Mouse (Mus musculus): ENCODE results near the gene 1810013L24Rik. TPM values are rescaled to one million over a fixed set of nuclear protein-coding genes. Genes with fewer than 3 reads are reported as not detected.

The 1810013L24Rik gene
- total and polyA plus RNA-seq, 3 experiments: 27.1 to 47.7 (median 30.0) TPM

- TF ChIP-seq ELF1 (IDR thresholded peaks at IDR 0.05; ENCODE audit: low read depth, low read length) (no peak), TBP (conservative IDR thresholded peaks at IDR 0.05; ENCODE audit: low read depth, low read length) (no peak), ZKSCAN1 (IDR thresholded peaks at IDR 0.05; ENCODE audit: borderline replicate concordance, low read depth, low read length) (no peak), ETS1 (conservative IDR thresholded peaks at IDR 0.05; ENCODE audit: low read depth, low read length) (no peak), ZNF384 (IDR thresholded peaks at IDR 0.05; ENCODE audit: low read depth, low read length) (no peak), ZC3H11A (IDR thresholded peaks at IDR 0.05; ENCODE audit: low read depth, low read length) (no peak), NRF1 (IDR thresholded peaks at IDR 0.05; ENCODE audit: low read depth, low read length) (no peak), HCFC1 (IDR thresholded peaks at IDR 0.05; ENCODE audit: low read depth, low read length) (no peak), JUND (conservative IDR thresholded peaks at IDR 0.05; ENCODE audit: low read depth, low read length) (no peak), ZMIZ1 (IDR thresholded peaks at IDR 0.05; ENCODE audit: low read depth, low read length) (no peak), IRF4 (IDR thresholded peaks at IDR 0.05; ENCODE audit: low read depth, low read length) (no peak), MAZ (IDR thresholded peaks at IDR 0.05; ENCODE audit: low read depth, low read length) (no peak), RAD21 (IDR thresholded peaks at IDR 0.05; ENCODE audit: low read depth, low read length) (no peak), POLR2AphosphoS2 (IDR thresholded peaks at IDR 0.05; ENCODE audit: low read depth, low read length) (no peak), MAFK (IDR thresholded peaks at IDR 0.05; ENCODE audit: insufficient replicate concordance, low read length) (no peak)
- no peaks in the 10 kb centered on the region for H3K36me3 ChIP-seq (replicated peaks in 1 of 2; ENCODE audit: control insufficient read depth in 1 of 2, insufficient read depth in 1 of 2, low read length in 1 of 2)
- dilution Hi-C loops (cut with MboI; ENCODE audit: extremely low pct_ligation_motif_present, extremely low pct_unique_long_range_greater_than_20kb, low sequenced_read_pairs): no loop called here
- H3K27ac ChIP-seq (ENCODE audit: insufficient read depth, low read depth): no peak overlapping the region
- no peaks in the 10 kb centered on the region for H3K79me2 ChIP-seq (replicated peaks; ENCODE audit: control insufficient read depth, extremely low read depth, insufficient read depth, poor library complexity, severe bottlenecking)
- H3K4me1 ChIP-seq (ENCODE audit: control insufficient read depth in 1 of 2, insufficient read depth in 2 of 2): peaks cover 0 to 13% of the 10 kb centered on the region in 2 experiments; a peak in 2 of 4 replicates
- H3K4me2 ChIP-seq (ENCODE audit: insufficient read depth, low read depth, poor library complexity, severe bottlenecking): no peak overlapping the region
- DNase-seq (ENCODE audit: extremely low read depth): no peak
- no peak overlapping the region for H3K4me3 ChIP-seq (replicated peaks in 1 of 3; ENCODE audit: low read depth in 2 of 3, low read length in 2 of 3, poor library complexity in 1 of 3)
- H3K9ac ChIP-seq (ENCODE audit: insufficient read depth, low read depth): no peak overlapping the region
- no peaks in the 10 kb centered on the region for H3K27me3 ChIP-seq (replicated peaks)
- H3K9me3 ChIP-seq (replicated peaks; ENCODE audit: low read length): no peaks in the 10 kb centered on the region
- in situ Hi-C loops (cut with MboI; ENCODE audit: low pct_ligation_motif_present, low pct_unique_long_range_greater_than_20kb, low sequenced_read_pairs): no loop called here
Observed at GRCm38 (mm10) chr16:8817872-8818271, 12.0 kb upstream of the 1810013L24Rik start.

DNA sequence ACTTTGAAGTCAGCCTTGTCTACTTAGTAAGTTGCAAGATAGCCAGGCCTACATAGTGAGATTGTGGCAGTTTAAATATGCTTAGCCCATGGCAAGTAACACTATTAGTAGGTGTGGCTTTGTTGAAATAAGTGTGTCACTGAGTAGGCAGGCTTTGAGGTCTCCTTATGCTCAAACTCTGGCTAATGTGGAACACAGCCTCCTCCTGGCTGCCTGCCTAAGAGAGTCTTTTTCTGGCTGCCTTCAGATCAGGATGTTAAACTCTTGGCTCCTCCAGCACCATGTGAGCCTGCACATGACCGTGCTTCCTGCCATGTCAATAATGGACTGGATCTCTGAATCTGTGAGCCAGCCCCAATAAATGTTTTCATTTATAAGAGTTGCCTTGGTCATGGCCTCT, 8.5 kb upstream of the 1810013L24Rik start:
- TF ChIP-seq MAX (IDR thresholded peaks at IDR 0.05; ENCODE audit: low read length): no peak
- TF ChIP-seq POLR2A (IDR thresholded peaks at IDR 0.05; ENCODE audit: low read depth, low read length): no peak
- no peak for TF ChIP-seq ZMIZ1 (IDR thresholded peaks at IDR 0.05; ENCODE audit: low read depth, low read length)
- TF ChIP-seq MAZ (IDR thresholded peaks at IDR 0.05; ENCODE audit: low read depth, low read length): no peak
- TF ChIP-seq ZC3H11A (IDR thresholded peaks at IDR 0.05; ENCODE audit: low read depth, low read length): no peak
- TF ChIP-seq IRF4 (IDR thresholded peaks at IDR 0.05; ENCODE audit: low read depth, low read length): no peak
- TF ChIP-seq SMC3 (IDR thresholded peaks at IDR 0.05; ENCODE audit: low read depth, low read length): no peak
- no peak for TF ChIP-seq BHLHE40 (IDR thresholded peaks at IDR 0.05; ENCODE audit: low read depth, low read length)
- no peak for TF ChIP-seq E2F4 (IDR thresholded peaks at IDR 0.05; ENCODE audit: insufficient replicate concordance, low read depth, low read length)
- no peak for TF ChIP-seq ETS1 (conservative IDR thresholded peaks at IDR 0.05; ENCODE audit: low read depth, low read length)
- no peak for TF ChIP-seq KAT2A (IDR thresholded peaks at IDR 0.05; ENCODE audit: insufficient replicate concordance, low read length)
- no peak for TF ChIP-seq JUN (IDR thresholded peaks at IDR 0.05; ENCODE audit: insufficient read depth, low read depth, low read length)
- TF ChIP-seq MXI1 (IDR thresholded peaks at IDR 0.05; ENCODE audit: low read depth, low read length): no peak
- TF ChIP-seq PAX5 (IDR thresholded peaks at IDR 0.05; ENCODE audit: low read length): no peak
- no peak for TF ChIP-seq TCF12 (IDR thresholded peaks at IDR 0.05; ENCODE audit: low read depth, low read length)
- no peak for TF ChIP-seq CHD2 (IDR thresholded peaks at IDR 0.05; ENCODE audit: low read length)
- no peak for DNase-seq (ENCODE audit: extremely low read depth)
- no peaks in the 10 kb centered on the region for H3K9me3 ChIP-seq (replicated peaks; ENCODE audit: low read length)
- H3K36me3 ChIP-seq (replicated peaks in 1 of 2; ENCODE audit: control insufficient read depth in 1 of 2, insufficient read depth in 1 of 2, low read length in 1 of 2): no peaks in the 10 kb centered on the region
- no peaks in the 10 kb centered on the region for H3K79me2 ChIP-seq (replicated peaks; ENCODE audit: control insufficient read depth, extremely low read depth, insufficient read depth, poor library complexity, severe bottlenecking)
- no peak overlapping the region for H3K9ac ChIP-seq (ENCODE audit: insufficient read depth, low read depth)
- in situ Hi-C loops (cut with MboI; ENCODE audit: low pct_ligation_motif_present, low pct_unique_long_range_greater_than_20kb, low sequenced_read_pairs) (loop anchor here (5.0 kb wide), 1 partner anchor 36 kb away; no protein-coding TSS in a partner anchor), dilution Hi-C loops (cut with MboI; ENCODE audit: extremely low pct_ligation_motif_present, extremely low pct_unique_long_range_greater_than_20kb, low sequenced_read_pairs) (no loop called here)
- H3K27ac ChIP-seq (ENCODE audit: insufficient read depth, low read depth): no peak overlapping the region
- H3K4me3 ChIP-seq (replicated peaks in 1 of 3; ENCODE audit: low read depth in 2 of 3, low read length in 2 of 3, poor library complexity in 1 of 3): no peak overlapping the region
- H3K4me2 ChIP-seq (ENCODE audit: insufficient read depth, low read depth, poor library complexity, severe bottlenecking): no peak overlapping the region
- H3K27me3 ChIP-seq (replicated peaks): no peaks in the 10 kb centered on the region
- H3K4me1 ChIP-seq (ENCODE audit: control insufficient read depth in 1 of 2, insufficient read depth in 2 of 2): peaks cover 6 to 25% of the 10 kb centered on the region in 2 experiments
